Mouse (Mus musculus) neural tube, embryonic 12.5 days (tissue): ENCODE measurements around the gene Slirp. TPM values are rescaled to one million over a fixed set of nuclear protein-coding genes. Genes with fewer than 3 reads are reported as not detected.
A peak's percentile ranks its signal among the peaks of the same experiment; 100 is the strongest.
"Not testable (repeated sequence)": the region's sequence is repeated elsewhere in the genome, so short reads cannot be mapped to it uniquely, and the experiment has no call there.

ENCODE experiments used
- ATAC-seq: fragments of 200-750 bp; cut with Nextera tagmentation; 2 replicates; pipeline ENCODE4 v1.8.0; 2017; ENCODE audit warnings: low read depth, mild to moderate bottlenecking, moderate TSS enrichment, moderate library complexity; ENCODE audit not compliant: low FRiP score
- H3K27ac ChIP-seq: fragments of 300-500 bp; sonication (generic); 2 replicates; pipeline ENCODE4 v1.5.1; 2016
- H3K27me3 ChIP-seq: fragments of 300-500 bp; sonication (generic); replicated peaks from 2 replicates; pipeline ENCODE4 v1.6.1; 2016; ENCODE audit warnings: mild to moderate bottlenecking
- H3K36me3 ChIP-seq: fragments of 300-500 bp; sonication (generic); 2 replicates; pipeline ENCODE4 v1.6.1; 2016; ENCODE audit warnings: mild to moderate bottlenecking
- H3K4me1 ChIP-seq: fragments of 300-500 bp; sonication (generic); 2 replicates; pipeline ENCODE4 v1.6.1; 2016
- H3K4me2 ChIP-seq: fragments of 300-500 bp; sonication (generic); replicated peaks from 2 replicates; pipeline ENCODE4 v1.6.1; 2016; ENCODE audit warnings: mild to moderate bottlenecking
- H3K4me3 ChIP-seq: fragments of 300-500 bp; sonication (generic); 2 replicates; pipeline ENCODE4 v1.5.1; 2016
- H3K9ac ChIP-seq: fragments of 300-500 bp; sonication (generic); 2 replicates; pipeline ENCODE4 v1.6.1; 2016; ENCODE audit warnings: mild to moderate bottlenecking
- H3K9me3 ChIP-seq: fragments of 300-500 bp; sonication (generic); 2 replicates; pipeline ENCODE4 v1.6.1; 2016; ENCODE audit warnings: mild to moderate bottlenecking
- WGBS: fragments of 180-500 bp; shearing (Covaris S2); methylation state at CpG from one replicate; pipeline ENCODE4 v1.1.7; 2016; 5-methylcytosine and 5-hydroxymethylcytosine counted together
- polyA plus RNA-seq: library from polyadenylated mRNA; unstranded; fragments of >200 nt; fragmentation: Nextera tagmentation; extraction: Ambion mirVana; gene quantifications from 2 replicates; pipeline ENCODE4 v1.2.1, GENCODE M21; 2016

Slirp gene
- polyA plus RNA-seq, 1 experiment from 2014 or later = 264 TPM

- Histone ChIP-seq H3K4me1 (peaks cover 17% of the 10 kb centered on the region), H3K27me3 (no peaks in the 10 kb centered on the region), H3K4me3 (peak overlapping the region; percentile 98), H3K9ac (peak overlapping the region; percentile 91), H3K4me2 (peak overlapping the region; percentile 67), H3K9me3 (no peaks in the 10 kb centered on the region), H3K27ac (peak overlapping the region; percentile 74), H3K36me3 (peaks cover 38% of the 10 kb centered on the region)
- ATAC-seq = peak; percentile 84
- under 1% methylated on average over 33 of the region's 33 CpGs for WGBS
Observed at GRCm38 (mm10) chr12:87443115-87443699, 489 bp upstream of the Slirp start.

- WGBS = 6% methylated on average over 16 of the region's 16 CpGs
- peak; percentile 49 for ATAC-seq
- Histone ChIP-seq H3K27ac (no peak overlapping the region), H3K9ac (peak overlapping the region; percentile 91), H3K4me3 (peak overlapping the region; percentile 98), H3K36me3 (peaks cover 40% of the 10 kb centered on the region), H3K4me1 (peaks cover 17% of the 10 kb centered on the region), H3K27me3 (no peaks in the 10 kb centered on the region), H3K9me3 (no peaks in the 10 kb centered on the region), H3K4me2 (peak overlapping the region; percentile 67)
Observed at GRCm38 (mm10) chr12:87444211-87444610, 515 bp downstream of the Slirp start.

- Histone ChIP-seq H3K27me3 (no peaks in the 10 kb centered on the region), H3K4me3 (no peak overlapping the region), H3K4me2 (no peak overlapping the region), H3K36me3 (peaks cover 75% of the 10 kb centered on the region), H3K9me3 (no peaks in the 10 kb centered on the region), H3K4me1 (peaks cover 5% of the 10 kb centered on the region; the same call in 1 of the 2 replicates), H3K9ac (no peak overlapping the region), H3K27ac (no peak overlapping the region)
- ATAC-seq = no peak
- WGBS = 94% methylated on average over 9 of the region's 9 CpGs
Observed at GRCm38 (mm10) chr12:87449456-87449855, 5.8 kb downstream of the Slirp start.

- WGBS = 82% methylated on average over 6 of the region's 6 CpGs
- peaks cover 68% of the 10 kb centered on the region for H3K36me3 ChIP-seq
Observed at GRCm38 (mm10) chr12:87464678-87465297, 21.1 kb downstream of the Slirp start.

GRCm38 (mm10) chr12:87470263-87471136 lies 26.8 kb downstream of the Slirp start:
- Histone ChIP-seq H3K9ac (0 out of 2 replicates have a peak overlapping the region, but pooled peaks have one; percentile 13), H3K27ac (no peak overlapping the region), H3K27me3 (no peaks in the 10 kb centered on the region), H3K4me2 (peak overlapping the region; percentile 64), H3K4me1 (peaks cover 10% of the 10 kb centered on the region), H3K9me3 (no peaks in the 10 kb centered on the region), H3K36me3 (peaks cover 19% of the 10 kb centered on the region), H3K4me3 (0 out of 2 replicates have a peak overlapping the region, but pooled peaks have one; percentile 66)
- WGBS = 61% methylated on average over 7 of the region's 7 CpGs
- no peak for ATAC-seq

More at GRCm38 (mm10) chr12:87464678-87465297, 21.1 kb downstream of the Slirp start:
- Histone ChIP-seq H3K9me3 (no peaks in the 10 kb centered on the region), H3K4me2 (no peak overlapping the region), H3K27ac (no peak overlapping the region), H3K4me3 (no peak overlapping the region), H3K27me3 (no peaks in the 10 kb centered on the region), H3K9ac (no peak overlapping the region), H3K4me1 (no peaks in the 10 kb centered on the region)
- ATAC-seq = no peak

- H3K9me3 ChIP-seq = no peaks in the 10 kb centered on the region
- no peak for ATAC-seq
- peaks cover 18% of the 10 kb centered on the region for H3K36me3 ChIP-seq
- peak overlapping the region; percentile 84 for H3K9ac ChIP-seq
- H3K27ac ChIP-seq = peak overlapping the region; percentile 64; the same call in 1 of the 2 replicates
- peak overlapping the region; percentile 64 for H3K4me2 ChIP-seq
- WGBS = under 1% methylated on average over 19 of the region's 19 CpGs
- peak overlapping the region; percentile 66 for H3K4me3 ChIP-seq
- H3K4me1 ChIP-seq = peaks cover 10% of the 10 kb centered on the region
- H3K27me3 ChIP-seq = no peaks in the 10 kb centered on the region
Observed at GRCm38 (mm10) chr12:87471421-87471963, 27.8 kb downstream of the Slirp start.

GRCm38 (mm10) chr12:87471964-87472786 lies 28.5 kb downstream of the Slirp start, which contains the start of gene Snw1:
Gene Snw1 (minus strand): TSS chr12:87472274.
- H3K4me3 ChIP-seq = peak within 1 kb of the TSS; percentile 66
- WGBS = 3% methylated on average over 45 of the region's 45 CpGs
- no peaks in the 10 kb centered on the region for H3K9me3 ChIP-seq
- peaks cover 11% of the 10 kb centered on the region for H3K36me3 ChIP-seq
- H3K4me2 ChIP-seq = peak within 1 kb of the TSS; percentile 64
- peak; percentile 95 for ATAC-seq
- peak within 1 kb of the TSS; percentile 64 for H3K27ac ChIP-seq
- H3K9ac ChIP-seq = peak within 1 kb of the TSS; percentile 84
- H3K27me3 ChIP-seq = no peaks in the 10 kb centered on the region
- H3K4me1 ChIP-seq = peaks cover 10% of the 10 kb centered on the region

- Histone ChIP-seq H3K4me2 (no peak overlapping the region), H3K27me3 (no peaks in the 10 kb centered on the region), H3K9ac (no peak overlapping the region), H3K4me3 (no peak overlapping the region), H3K27ac (no peak overlapping the region), H3K9me3 (no peaks in the 10 kb centered on the region), H3K36me3 (no peaks in the 10 kb centered on the region), H3K4me1 (peaks cover 10% of the 10 kb centered on the region)
- ATAC-seq = no peak
- WGBS = 80% methylated on average over 3 of the region's 3 CpGs
Observed at GRCm38 (mm10) chr12:87474756-87475155, 31.1 kb downstream of the Slirp start.

GRCm38 (mm10) chr12:87482482-87482881 lies 38.8 kb downstream of the Slirp start:
- not testable (repeated sequence) for ATAC-seq, H3K27me3 ChIP-seq, H3K27ac ChIP-seq, H3K4me3 ChIP-seq, H3K9ac ChIP-seq, H3K4me2 ChIP-seq, H3K9me3 ChIP-seq, H3K36me3 ChIP-seq, H3K4me1 ChIP-seq
- WGBS = 85% methylated on average over 5 of the region's 5 CpGs

- H3K4me3 ChIP-seq, H3K4me1 ChIP-seq, H3K27ac ChIP-seq, H3K9me3 ChIP-seq, H3K9ac ChIP-seq, H3K36me3 ChIP-seq, H3K27me3 ChIP-seq, ATAC-seq, H3K4me2 ChIP-seq: not testable (repeated sequence)
- WGBS = 67% methylated on average over 2 of the region's 2 CpGs
Observed at GRCm38 (mm10) chr12:87488683-87489082, 45.0 kb downstream of the Slirp start.

- H3K9me3 ChIP-seq = not testable (repeated sequence)
Observed at GRCm38 (mm10) chr12:87494421-87494820, 50.7 kb downstream of the Slirp start, which contains the start of gene Gm5788. Gene Gm5788 (plus strand): TSS chr12:87494721.

More at GRCm38 (mm10) chr12:87494421-87494820, 50.7 kb downstream of the Slirp start, which contains the start of gene Gm5788:
- not testable (repeated sequence) for H3K9ac ChIP-seq, H3K27ac ChIP-seq, ATAC-seq, H3K36me3 ChIP-seq, H3K4me2 ChIP-seq, H3K4me1 ChIP-seq, H3K4me3 ChIP-seq, H3K27me3 ChIP-seq
- WGBS = 96% methylated on average over 3 of the region's 3 CpGs
